Mouse (Mus musculus): Measurements from ENCODE around the gene Xpo5. TPM values are rescaled to one million over a fixed set of nuclear protein-coding genes. Genes with fewer than 3 reads are reported as not detected.

The Xpo5 gene
- total and polyA plus RNA-seq, 3 experiments, result 47.5 to 93.4 (median 82.7) TPM

- TF ChIP-seq CTCF (IDR thresholded peaks at IDR 0.05 in 2 of 3, conservative IDR thresholded peaks at IDR 0.05 in 1 of 3; ENCODE audit: control insufficient read depth in 1 of 3, insufficient read depth in 1 of 3, low read depth in 2 of 3, low read length in 3 of 3, poor library complexity in 1 of 3, severe bottlenecking in 1 of 3) (no peak), ZNF384 (IDR thresholded peaks at IDR 0.05; ENCODE audit: low read depth, low read length) (no peak), USF2 (IDR thresholded peaks at IDR 0.05; ENCODE audit: borderline replicate concordance in 1 of 2, insufficient read depth in 1 of 2, low read depth in 1 of 2, low read length in 2 of 2) (no peak), MYC (IDR thresholded peaks at IDR 0.05; ENCODE audit: low read depth, low read length) (no peak), UBTF (IDR thresholded peaks at IDR 0.05; ENCODE audit: borderline replicate concordance, insufficient read depth, low read depth, low read length) (0 out of 2 replicates have a peak, but pooled peaks have one; percentile 59), TCF12 (IDR thresholded peaks at IDR 0.05; ENCODE audit: low read depth, low read length) (peak; percentile 56), TBP (IDR thresholded peaks at IDR 0.05; ENCODE audit: low read depth, low read length) (peak; percentile 75), RCOR1 (IDR thresholded peaks at IDR 0.05; ENCODE audit: low read depth, low read length) (no peak), MXI1 (IDR thresholded peaks at IDR 0.05; ENCODE audit: low read depth, low read length) (peak; percentile 69), GABPA (IDR thresholded peaks at IDR 0.05; ENCODE audit: low read depth, low read length) (no peak), ZKSCAN1 (IDR thresholded peaks at IDR 0.05; ENCODE audit: low read depth, low read length) (0 out of 2 replicates have a peak, but pooled peaks have one; percentile 46)
These were observed 45.1 kb downstream of the Xpo5 start, which contains the start of the genes Polr1c and Yipf3 (continued) for GRCm38 (mm10) chr17:46247512-46248188.

- Histone ChIP-seq H3K36me3 (ENCODE audit: control insufficient read depth in 1 of 2, insufficient read depth in 2 of 2, low read length in 2 of 2) (peaks cover 3 to 14% of the 10 kb centered on the region in 2 experiments; a peak in 2 of 4 replicates), H3K27me3 (ENCODE audit: control insufficient read depth in 1 of 2, insufficient read depth in 2 of 2, low read length in 2 of 2) (no peaks in the 10 kb centered on the region), H3K4me1 (ENCODE audit: control insufficient read depth in 1 of 2, insufficient read depth in 2 of 2, low read length in 2 of 2) (peaks cover 0 to 17% of the 10 kb centered on the region in 2 experiments; a peak in 2 of 4 replicates)
These were observed 45.6 kb downstream of the Xpo5 start for GRCm38 (mm10) chr17:46248189-46248522.

GRCm38 (mm10) chr17:46251174-46251573, 48.6 kb downstream of the Xpo5 start:
- TF ChIP-seq CTCF (IDR thresholded peaks at IDR 0.05 in 2 of 3, conservative IDR thresholded peaks at IDR 0.05 in 1 of 3; ENCODE audit: control insufficient read depth in 1 of 3, insufficient read depth in 1 of 3, low read depth in 2 of 3, low read length in 3 of 3, poor library complexity in 1 of 3, severe bottlenecking in 1 of 3) (peak in 1 of 3 experiments; percentile 23; a peak in 1 of 6 replicates), EP300 (IDR thresholded peaks at IDR 0.05; ENCODE audit: low read depth in 1 of 2, low read length in 2 of 2) (no peak), POLR2AphosphoS5 (IDR thresholded peaks at IDR 0.05; ENCODE audit: borderline replicate concordance, low read depth, low read length) (no peak)
- peaks cover 2 to 12% of the 10 kb centered on the region in 2 experiments; a peak in 2 of 4 replicates for H3K36me3 ChIP-seq (ENCODE audit: control insufficient read depth in 1 of 2, insufficient read depth in 2 of 2, low read length in 2 of 2)
- H3K9ac ChIP-seq (ENCODE audit: control insufficient read depth, low read depth, low read length, poor library complexity, severe bottlenecking), result no peak overlapping the region
- H3K79me2 ChIP-seq (ENCODE audit: control insufficient read depth, insufficient read depth, low read length, poor library complexity), result peaks cover 27% of the 10 kb centered on the region
- H3K27ac ChIP-seq (ENCODE audit: control insufficient read depth, low read depth, low read length), result no peak overlapping the region
- peaks cover 0 to 20% of the 10 kb centered on the region in 2 experiments; a peak in 2 of 4 replicates for H3K4me1 ChIP-seq (ENCODE audit: control insufficient read depth in 1 of 2, insufficient read depth in 2 of 2, low read length in 2 of 2)
- H3K4me3 ChIP-seq (ENCODE audit: control insufficient read depth in 1 of 2, insufficient read depth in 1 of 2, low read depth in 2 of 2, low read length in 2 of 2), result no peak overlapping the region
- H3K27me3 ChIP-seq (ENCODE audit: control insufficient read depth in 1 of 2, insufficient read depth in 2 of 2, low read length in 2 of 2), result no peaks in the 10 kb centered on the region
- DNase-seq (ENCODE audit: low read depth, low spot score), result no peak
- no peaks in the 10 kb centered on the region for H3K9me3 ChIP-seq (replicated peaks; ENCODE audit: insufficient read depth, low read length)

More at GRCm38 (mm10) chr17:46248189-46248522, 45.6 kb downstream of the Xpo5 start:
- H3K9me3 ChIP-seq (replicated peaks; ENCODE audit: insufficient read depth, low read length), result no peaks in the 10 kb centered on the region
- H3K79me2 ChIP-seq (ENCODE audit: control insufficient read depth, insufficient read depth, low read length, poor library complexity), result peaks cover 29% of the 10 kb centered on the region
- H3K4me3 ChIP-seq (ENCODE audit: control insufficient read depth in 1 of 2, insufficient read depth in 1 of 2, low read depth in 2 of 2, low read length in 2 of 2), result peak overlapping the region; percentile 89 to 91
- DNase-seq (ENCODE audit: low read depth, low spot score), result no peak
- peak overlapping the region; percentile 20; the same call in 1 of the 2 replicates for H3K27ac ChIP-seq (ENCODE audit: control insufficient read depth, low read depth, low read length)
- TF ChIP-seq EP300 (IDR thresholded peaks at IDR 0.05; ENCODE audit: low read depth in 1 of 2, low read length in 2 of 2), result 0 out of 4 replicates have a peak, but pooled peaks of 1 of the 2 experiments have one; percentile 0
- no peak for TF ChIP-seq USF2 (IDR thresholded peaks at IDR 0.05; ENCODE audit: borderline replicate concordance in 1 of 2, insufficient read depth in 1 of 2, low read depth in 1 of 2, low read length in 2 of 2)
- TF ChIP-seq POLR2A (IDR thresholded peaks at IDR 0.05; ENCODE audit: control insufficient read depth in 1 of 2, insufficient read depth in 1 of 2, low read depth in 1 of 2, low read length in 2 of 2, poor library complexity in 1 of 2), result peak in 1 of 2 experiments; percentile 41; a peak in 2 of 4 replicates
- no peak for TF ChIP-seq POLR2AphosphoS2 (IDR thresholded peaks at IDR 0.05; ENCODE audit: low read length)
- no peak for TF ChIP-seq MAZ (IDR thresholded peaks at IDR 0.05; ENCODE audit: low read depth, low read length)
- TF ChIP-seq ZKSCAN1 (IDR thresholded peaks at IDR 0.05; ENCODE audit: low read depth, low read length), result no peak
- H3K9ac ChIP-seq (ENCODE audit: control insufficient read depth, low read depth, low read length, poor library complexity, severe bottlenecking), result peak overlapping the region; percentile 89

Data from MEL (cell line).